Mouse (Mus musculus): Measurements from ENCODE around the gene Vamp5.

Gene Vamp5

DNA sequence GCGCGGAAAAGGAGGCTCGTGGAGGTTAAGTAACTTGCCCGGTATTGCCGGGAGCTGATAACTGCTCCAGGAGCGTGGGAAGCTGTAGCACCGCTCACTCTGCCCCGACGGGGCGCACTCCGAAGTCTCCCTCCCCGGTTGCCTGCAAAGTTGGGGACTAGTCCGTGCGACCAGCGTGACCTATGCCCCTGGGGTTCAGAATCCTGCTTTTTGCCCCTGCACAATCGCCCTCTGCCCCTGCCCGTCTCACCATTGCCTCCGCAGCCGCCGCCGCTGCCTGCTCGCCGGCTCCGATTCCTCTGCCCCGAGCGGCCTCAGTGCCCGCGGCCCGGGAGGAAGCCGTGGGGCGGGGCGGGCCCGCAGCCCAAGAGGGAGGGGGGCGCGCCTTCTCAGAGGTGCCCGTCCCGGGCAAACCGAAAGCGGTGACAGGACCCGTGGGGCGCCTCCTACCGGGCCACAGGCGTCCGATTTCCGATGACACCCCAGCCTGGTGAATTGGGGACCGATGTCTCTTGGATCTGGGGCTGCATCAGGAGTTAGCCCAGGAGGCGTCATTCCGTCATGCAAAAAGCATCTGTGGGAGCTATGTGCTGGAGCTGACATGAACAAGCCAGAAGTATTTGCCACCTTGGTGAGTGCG is at the start of gene Vamp5:
Gene Vamp5 (minus strand): TSS at position 338 of the 640 bp plus-strand sequence.
- DNase-seq (ENCODE audit: low spot score): peak; percentile 82

DNA sequence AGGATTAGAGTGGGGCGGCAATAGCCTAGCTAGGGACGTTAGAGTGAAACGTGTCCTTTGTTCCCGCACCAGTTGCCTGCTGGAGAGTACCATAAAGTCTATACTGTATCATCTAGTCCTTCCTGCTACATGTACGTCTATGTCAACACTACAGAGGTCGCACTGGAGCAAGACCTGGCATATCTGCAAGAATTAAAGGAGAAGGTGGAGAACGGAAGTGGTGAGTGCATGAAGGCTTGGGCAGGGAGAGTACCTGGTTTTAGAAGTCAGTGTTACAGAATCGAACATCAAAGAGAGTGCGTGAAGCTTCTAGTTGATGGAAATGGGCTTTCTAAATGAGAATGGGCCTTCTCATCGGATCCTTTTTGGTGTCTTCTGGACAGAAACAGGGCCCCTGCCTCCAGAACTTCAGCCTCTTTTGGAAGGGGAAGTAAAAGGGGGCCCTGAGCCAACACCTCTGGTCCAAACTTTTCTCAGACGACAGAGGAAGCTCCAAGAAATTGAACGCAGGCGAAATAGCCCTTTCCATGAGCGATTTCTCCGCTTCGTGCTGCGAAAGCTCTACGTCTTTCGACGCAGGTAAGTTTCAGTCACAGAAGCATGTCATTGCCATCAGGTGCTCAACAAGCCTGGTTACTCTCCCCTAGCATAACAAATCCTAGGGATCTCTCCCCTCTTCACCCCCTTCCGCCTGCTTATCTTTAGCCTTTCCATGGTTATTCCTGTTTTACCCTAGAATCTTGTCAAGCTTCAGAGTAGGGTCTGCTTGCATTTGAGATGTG is 49.0 kb upstream of the Vamp5 start:
- DNase-seq (ENCODE audit: low spot score): no peak

DNA sequence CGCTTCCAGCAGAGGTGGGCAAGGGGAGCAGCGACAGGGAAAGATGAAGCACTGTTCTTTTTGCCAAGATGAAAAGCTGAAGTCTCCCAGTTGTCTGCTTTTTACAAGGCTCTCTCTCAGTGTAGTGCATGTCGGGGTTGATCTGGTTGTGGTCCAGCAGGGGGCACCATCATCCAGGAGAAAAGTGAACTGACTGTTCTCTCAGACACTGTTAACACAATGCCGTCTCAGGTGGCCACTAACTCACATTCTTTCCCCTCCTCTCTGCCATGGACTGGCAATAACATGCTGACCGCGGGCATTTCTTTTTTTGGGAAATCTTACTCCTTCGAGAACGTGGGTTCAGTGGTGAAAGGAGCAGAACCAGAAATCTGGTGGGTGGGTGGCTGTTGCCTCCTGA is 47.8 kb upstream of the Vamp5 start:
- DNase-seq (ENCODE audit: low spot score): peak; percentile 77

DNA sequence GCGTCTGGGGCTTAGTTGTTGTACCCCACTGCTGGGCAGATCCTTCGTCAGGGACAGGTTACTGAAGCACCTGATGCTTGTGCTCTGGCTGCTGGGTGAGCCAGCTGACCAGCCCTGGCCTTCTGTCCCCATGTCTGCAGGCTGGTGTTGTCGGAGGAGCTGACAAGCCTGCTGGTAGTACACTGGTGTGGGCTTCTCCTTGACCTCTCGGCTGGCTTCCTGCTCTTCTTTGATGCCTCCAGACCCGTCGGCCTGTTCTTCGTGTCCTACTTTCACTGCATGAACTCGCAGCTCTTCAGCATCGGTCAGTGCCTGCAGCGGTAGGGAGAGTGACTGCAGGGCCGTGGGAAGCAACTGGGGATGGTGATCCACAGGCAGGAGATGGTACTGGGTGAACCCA is 45.4 kb upstream of the Vamp5 start:
- no peak for DNase-seq (ENCODE audit: low spot score)

DNA sequence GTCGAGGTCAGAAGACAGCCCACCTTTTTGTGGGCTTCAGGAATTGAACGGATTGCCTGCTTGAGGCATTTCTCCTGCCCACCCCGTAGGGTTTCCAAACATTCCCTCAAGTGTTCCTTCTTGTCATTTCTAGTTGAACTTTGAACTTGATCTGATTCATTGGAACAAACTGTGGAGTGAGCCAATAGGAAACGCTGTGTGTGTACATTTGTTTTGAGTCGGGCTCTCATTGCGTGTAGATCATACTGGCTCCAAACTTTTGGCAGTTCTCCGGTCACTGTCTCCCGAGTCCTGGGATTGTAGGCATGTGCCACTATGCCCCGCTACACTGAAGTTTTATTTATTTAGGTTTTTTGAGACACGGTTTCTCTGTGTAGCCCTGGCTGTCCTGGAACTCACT is 40.6 kb upstream of the Vamp5 start:
- DNase-seq (ENCODE audit: low spot score): no peak

DNA sequence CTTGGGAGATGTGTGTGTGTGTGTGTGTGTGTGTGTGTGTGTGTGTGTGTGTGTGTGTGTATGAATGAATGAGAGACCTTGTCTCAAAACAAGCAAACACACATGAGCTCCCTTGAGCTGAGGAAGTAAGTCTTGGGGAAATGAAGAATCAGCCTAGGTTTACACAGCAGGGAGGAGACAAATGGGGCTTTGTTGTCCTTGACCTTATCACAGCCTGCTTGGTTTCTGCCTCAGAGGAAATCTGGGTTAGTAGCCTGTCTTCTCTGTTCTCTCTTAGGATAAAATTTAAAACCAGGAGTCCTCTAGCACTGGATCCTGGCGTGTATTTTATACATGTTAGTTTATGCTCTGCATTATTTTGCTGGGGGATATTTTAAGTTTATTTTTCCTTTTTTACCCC is 39.5 kb upstream of the Vamp5 start:
- no peak for DNase-seq (ENCODE audit: low spot score)

DNA sequence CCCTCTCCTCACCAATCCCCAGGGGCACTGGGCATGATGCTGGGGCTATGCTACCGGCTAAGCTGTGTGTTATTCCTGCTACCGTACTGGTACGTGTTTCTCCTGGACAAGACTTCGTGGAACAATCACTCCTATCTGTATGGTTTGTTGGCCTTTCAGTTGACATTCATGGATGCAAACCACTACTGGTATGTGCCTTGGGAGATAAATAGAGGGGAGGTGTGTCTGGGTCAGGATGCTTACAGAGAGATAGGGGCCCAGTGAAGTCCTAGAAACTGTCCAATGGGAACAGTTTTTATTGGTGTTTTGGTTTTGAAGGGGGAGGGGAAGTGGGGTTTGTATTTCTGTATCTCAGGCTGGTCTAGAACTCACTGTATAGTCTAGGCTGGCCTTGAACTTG is 38.0 kb upstream of the Vamp5 start:
- DNase-seq (ENCODE audit: low spot score): no peak

DNA sequence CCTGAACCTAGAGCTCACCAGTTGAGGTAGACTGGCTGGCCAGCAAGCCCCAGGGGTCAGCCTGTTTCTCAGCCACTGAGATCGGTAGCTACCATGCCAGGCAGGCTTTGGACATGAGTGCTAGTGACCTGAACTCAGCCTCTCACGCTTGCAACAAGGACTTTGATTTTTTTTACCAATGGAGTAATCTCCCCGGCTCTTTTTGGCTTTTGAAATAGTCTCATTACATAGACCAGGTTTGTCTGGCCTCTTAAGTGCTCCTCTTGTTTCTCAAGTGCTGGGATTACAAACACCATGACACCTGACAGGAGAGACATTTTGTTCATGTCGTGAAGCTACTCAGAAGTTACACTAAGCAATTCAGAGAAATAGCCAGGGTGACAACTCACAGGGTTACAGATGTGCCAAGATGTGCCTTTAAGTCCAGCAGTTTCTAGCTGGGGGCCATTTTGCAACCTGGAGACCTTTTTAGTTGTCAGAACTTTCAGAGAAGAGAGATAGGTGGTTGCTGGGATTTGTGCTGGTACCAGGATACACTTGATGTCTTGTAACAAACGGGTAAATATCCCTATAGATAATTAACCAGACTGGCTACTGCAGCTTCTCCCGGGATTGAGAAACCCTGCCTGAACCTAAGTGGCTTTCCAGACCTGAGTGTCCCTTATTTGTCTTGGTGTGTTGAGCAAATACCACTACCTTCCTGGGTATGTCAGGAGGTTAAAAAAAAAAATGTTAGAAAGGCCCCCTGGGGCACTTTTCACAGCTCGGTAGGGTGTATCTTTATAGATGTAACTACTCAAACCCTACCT is 35.9 kb upstream of the Vamp5 start:
- no peak for DNase-seq (ENCODE audit: low spot score)

DNA sequence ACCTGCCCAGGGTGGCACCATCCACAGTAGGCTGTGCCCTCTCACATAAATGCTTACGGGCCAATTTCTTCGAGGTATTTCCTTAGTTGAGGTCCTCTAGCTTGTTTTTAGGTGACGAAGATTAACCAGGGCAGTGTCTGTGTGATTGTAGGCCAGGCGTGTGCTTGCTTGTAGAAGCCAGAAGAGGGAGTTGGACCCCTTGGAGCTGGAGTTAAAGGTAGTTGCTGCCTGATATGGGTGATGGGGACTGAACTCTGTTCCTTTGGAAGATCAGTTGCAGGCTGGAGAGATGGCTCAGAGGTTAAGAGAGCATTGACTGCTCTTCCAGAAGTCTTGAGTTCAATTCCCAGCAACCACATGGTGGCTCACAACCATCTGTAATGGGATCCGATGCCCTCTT is 34.9 kb upstream of the Vamp5 start:
- DNase-seq (ENCODE audit: low spot score): no peak

DNA sequence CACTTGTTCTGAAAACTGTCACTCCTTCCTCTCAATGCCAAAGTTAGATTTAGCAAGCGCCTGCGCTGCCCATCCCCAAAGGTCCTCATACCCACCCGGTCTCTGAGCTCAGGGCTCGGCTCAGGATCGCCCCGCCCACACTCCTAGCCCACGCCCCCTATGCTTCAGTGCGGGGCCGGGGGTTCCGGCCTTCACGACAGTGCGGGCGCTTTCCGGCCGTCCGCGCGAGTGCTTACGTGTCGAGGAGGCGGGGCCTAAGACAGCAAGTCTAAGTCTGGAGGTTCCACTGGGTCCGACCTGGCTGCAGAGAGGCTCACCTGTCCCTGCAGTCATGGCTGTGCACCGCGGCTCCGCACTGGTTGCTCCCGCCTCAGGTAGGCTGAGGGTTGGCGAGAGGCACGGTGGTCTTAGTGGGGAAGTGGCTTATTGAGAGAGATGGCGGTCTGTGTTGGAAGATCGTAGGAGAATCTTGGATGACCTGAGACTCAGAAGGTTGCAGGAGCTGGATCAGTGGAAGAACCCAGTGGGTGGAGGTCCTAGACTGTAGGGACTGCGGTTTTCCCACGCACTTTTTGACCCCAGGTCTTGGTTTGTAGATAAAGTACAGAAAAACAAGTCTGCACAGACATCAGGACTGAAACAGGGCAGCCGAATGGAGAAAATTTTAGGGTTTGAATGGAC is 33.9 kb upstream of the Vamp5 start, which contains the start of gene Ggcx:
Gene Ggcx (plus strand): TSS at position 233 of the 681 bp plus-strand sequence.
- DNase-seq (ENCODE audit: low spot score): peak; percentile 96

DNA sequence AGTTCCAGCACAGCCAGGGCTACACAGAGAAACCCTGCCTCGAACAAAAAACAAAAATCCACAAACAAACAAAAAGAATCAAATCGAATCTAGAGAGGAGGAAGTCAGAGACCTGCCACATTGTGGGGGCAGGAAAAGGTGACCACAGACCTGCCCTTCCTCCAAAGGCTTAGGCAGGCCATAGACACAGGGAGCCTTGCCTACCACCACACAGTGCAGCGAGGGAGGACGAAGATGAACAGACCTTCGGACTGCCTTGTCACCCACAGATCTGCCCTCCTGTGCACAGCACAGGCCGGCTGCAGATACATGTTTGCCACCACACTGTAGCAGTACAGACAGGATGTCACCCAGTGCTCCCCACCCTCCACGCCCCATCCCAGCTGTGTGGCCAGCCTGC is 30.2 kb upstream of the Vamp5 start:
- DNase-seq (ENCODE audit: low spot score): no peak

DNA sequence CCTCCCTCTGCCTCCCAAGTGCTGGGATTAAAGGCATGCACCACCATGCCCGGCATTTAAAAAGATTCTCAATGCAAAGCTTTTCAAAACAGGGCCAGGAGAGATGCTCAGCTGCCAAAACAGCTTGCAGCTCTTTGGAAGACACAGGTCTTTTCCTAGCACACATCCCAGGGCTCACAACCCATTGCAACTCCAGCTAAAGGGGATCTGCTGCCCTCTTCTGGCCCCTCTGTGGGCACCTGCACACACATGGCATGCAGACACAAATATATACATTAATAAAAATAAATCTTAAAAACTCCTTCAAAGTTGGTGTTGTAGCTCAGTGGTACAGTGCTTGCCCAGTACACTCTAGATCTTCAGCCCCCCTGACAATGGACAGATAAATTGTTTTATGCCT is 29.7 kb upstream of the Vamp5 start:
- DNase-seq (ENCODE audit: low spot score): no peak

DNA sequence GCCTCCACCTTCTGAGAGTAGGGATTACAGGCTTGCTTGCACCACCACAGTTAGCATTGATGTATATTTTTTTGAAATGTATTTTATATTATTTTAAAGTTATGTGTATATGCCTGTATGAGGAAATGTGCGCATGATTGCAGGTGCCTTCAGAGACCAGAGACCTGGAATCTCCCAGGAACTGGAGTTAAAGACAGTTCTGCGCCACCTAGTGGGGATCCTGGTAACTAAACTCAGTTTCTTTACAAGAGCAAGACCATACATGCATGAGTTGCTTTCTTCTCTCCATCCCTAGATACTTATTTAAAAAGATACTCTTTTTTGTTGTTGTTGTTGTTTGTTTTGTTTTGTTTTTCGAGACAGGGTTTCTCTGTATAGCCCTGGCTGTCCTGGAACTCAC is 29.3 kb upstream of the Vamp5 start:
- DNase-seq (ENCODE audit: low spot score): peak; percentile 84

DNA sequence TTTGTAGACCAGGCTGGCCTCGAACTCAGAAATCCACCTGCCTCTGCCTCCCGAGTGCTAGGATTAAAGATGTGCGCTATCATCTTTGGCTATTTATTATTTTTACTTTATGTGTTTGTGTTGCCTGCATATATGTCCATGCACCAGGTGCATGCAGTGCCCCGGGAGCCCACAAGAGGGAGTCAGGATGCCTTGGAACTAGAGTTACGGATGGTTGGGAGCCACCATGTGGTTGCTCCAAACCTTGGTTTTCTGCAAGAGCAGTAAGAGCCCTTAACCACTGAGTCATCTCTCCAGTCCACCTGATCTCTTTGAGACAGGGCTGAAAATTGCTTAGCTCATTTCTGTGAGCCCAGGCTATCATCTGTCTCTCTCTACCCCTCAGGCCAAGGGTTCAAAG is 26.9 kb upstream of the Vamp5 start:
- peak; percentile 89 for DNase-seq (ENCODE audit: low spot score)

DNA sequence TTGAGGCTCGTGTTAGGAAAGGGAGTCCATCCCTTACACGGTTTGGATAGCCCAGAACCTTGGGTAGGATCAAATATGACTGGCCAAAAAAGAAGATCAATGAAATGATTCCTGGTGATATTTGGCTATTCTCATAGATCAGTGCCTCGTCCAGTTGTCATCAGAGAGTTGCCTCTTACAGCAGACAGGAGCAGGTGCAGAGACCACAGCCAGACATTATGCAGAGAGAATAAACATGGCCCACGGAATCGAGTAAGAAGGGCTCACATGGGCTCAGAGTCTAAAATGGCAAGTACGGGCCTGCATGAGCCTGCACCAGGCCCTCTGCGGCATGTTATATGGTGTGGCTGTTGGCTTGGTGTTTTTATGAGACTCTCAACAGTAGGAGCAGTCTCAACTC is 25.1 kb upstream of the Vamp5 start:
- DNase-seq (ENCODE audit: low spot score): peak; percentile 40

DNA sequence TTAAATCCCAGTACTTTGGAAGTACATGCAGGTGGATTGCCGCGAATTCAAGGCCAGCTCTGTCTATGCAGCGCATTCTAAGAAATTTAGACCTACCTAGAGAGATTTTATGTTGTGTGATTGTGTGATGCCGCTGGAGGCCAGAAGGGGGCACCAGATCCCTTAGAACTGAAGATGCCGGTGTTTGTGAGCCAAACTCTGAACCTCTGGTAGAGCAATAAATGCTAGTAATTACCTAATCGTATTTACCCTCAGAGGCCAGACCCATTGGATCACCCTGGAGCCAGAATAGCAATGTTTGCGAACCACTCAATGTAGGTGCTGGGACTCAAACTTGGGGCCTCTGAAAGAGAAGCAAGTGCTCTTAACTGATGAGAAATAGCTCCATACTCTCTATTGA is 21.6 kb upstream of the Vamp5 start:
- DNase-seq (ENCODE audit: low spot score): peak; percentile 78

DNA sequence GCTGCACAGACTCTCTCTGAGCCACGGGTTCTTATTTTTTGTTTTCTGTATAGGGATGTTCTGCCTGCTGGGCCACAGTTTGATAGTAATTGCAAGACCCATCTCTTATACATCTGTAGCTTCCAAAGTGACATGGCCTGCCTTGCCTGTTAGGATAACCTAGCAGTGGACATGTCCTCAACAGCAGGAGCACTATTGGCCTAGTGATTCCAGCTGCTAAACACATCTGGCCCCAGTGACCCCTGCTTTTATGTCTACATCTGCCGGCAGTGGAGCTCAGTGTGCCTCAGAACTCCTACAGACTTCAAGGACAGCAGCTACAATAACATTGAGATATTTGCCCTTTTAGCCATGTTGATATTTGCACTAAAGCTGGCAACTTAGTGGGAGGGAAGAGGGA is 19.7 kb upstream of the Vamp5 start:
- no peak for DNase-seq (ENCODE audit: low spot score)

DNA sequence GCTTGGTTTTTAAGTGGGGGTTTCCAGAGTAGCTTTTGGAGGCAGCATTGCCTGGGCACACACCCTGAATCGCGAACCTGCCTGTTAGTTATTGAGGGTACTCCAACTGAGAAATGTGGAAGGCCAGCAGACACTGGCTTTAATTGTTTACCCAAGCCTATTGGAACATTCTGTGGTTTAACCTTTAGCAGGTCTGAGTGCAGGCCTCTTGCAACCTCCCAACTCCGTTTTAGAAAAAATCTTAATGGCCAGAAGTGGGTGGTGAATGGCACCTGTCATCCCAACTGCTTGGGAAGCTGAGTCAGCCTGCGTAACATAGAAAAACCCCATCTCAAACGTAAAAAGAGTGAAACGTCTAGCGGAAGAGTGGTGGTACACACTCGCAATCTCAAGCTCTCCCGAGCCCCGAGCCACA is 16.6 kb upstream of the Vamp5 start:
- no peak for DNase-seq (ENCODE audit: low spot score)

DNA sequence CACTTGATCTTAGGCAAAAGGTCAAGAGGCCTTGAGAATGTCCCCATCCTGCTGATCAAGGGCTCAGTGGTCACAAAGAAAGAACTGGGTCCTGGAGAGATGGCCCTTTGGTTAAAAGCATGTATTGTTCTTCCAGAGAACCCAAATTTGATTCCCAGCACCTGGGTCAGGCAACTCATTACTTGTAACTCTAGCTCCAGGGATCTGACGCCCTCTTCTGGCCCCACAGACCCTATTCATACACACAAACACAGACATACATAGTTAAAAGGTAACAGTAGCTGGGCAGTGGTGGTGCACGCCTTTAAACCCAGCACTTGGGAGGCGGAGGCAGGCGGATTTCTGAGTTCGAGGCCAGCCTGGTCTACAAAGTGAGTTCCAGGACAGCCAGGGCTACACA is 12.1 kb upstream of the Vamp5 start:
- no peak for DNase-seq (ENCODE audit: low spot score)

DNA sequence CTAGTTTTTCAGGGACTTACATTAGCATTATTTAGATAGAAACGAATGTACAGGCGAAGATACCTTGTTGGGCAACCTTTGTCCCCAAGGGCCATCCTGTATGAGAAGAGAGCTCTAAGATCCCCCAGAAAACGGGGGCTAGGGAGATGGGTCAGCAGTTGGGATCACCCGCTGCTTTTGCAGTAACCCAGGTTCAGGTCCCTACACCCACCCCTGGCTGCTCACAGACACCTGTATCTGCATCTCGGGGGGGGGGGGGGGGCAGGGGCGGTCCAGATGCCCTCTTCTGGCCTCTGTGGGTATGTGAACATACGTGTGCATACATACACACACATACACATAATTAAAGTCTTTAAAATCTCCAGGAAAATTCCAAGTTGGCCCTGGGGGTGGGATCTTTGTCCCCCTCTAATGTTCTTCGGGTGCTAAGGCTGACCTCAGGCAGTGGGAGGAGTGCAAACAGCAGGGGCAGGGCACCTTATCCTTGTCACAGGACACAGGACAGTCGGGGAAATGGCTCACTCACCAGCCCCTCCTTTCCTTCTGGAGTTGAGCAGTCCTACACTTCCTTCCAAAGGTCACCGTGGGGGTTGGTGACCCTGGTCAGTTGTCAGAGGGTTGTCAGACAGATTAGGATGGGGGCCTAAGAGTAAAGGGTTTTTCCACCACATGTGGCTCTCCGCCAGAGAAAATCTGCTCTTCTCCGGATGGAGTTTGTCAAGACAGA is 10.7 kb upstream of the Vamp5 start:
- peak; percentile 45 for DNase-seq (ENCODE audit: low spot score)

DNA sequence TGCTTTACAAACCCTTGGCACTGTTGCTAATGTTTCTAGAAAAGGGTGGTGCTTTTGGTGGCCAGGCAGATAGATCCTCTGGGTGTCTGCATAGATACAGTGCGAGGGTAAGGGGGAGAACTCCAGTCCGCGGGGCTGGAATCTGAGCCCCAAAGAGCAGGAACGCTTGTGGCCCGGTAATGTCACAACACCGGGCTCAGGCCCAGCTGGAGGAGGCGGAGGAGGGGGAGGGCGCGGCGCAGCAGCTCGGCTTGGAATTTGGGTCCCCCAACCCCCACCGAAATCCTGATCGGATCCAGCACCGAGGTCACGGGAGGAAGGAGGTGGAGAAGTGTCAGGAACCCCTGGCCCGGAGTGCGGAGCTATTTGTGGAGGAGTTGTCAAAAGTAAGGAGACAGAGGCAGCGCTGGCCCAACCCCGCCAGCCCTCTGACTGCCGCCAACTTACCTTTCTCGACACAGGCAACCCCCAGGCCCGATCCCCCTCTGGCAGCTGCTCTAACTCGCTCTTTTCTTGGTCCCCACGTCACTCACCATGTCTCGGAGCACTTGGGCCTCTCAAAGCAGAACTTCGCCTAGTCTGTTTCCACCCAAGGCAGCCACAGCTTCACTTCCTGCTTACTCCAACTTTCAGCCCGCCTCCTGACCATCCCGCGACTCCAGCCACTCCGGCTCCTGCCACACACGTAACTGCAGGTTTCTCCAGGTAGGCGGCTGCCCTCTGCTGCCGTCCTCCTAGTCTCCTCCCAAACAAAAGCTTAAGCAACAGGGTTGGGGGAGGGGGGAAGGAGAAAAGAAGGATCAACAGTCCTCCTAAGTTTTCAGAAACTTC is 9.9 kb upstream of the Vamp5 start, which contains the start of gene Vamp8:
Gene Vamp8 (minus strand): TSS at position 763 of the 831 bp plus-strand sequence.
- peak; percentile 87 for DNase-seq (ENCODE audit: low spot score)
